Mouse (Mus musculus): ENCODE results near the gene Dop1a.
"Not testable (repeated sequence)": the region's sequence is repeated elsewhere in the genome, so short reads cannot be mapped to it uniquely, and the experiment has no call there.

The Dop1a gene

GRCm38 (mm10) chr9:86587019-86587795 lies 120.3 kb downstream of the Dop1a start:
- DNase-seq, result no peak

GRCm38 (mm10) chr9:86592676-86593668 lies 126.0 kb downstream of the Dop1a start:
- DNase-seq, result no peak

GRCm38 (mm10) chr9:86594357-86594767 lies 127.4 kb downstream of the Dop1a start:
- DNase-seq, result not testable (repeated sequence)

- not testable (repeated sequence) for DNase-seq
Measured at GRCm38 (mm10) chr9:86596983-86597382, 130.0 kb downstream of the Dop1a start.

GRCm38 (mm10) chr9:86599723-86600303 lies 132.9 kb downstream of the Dop1a start:
- DNase-seq, result no peak
